Mouse (Mus musculus) sigmoid colon, adult 10 weeks (tissue): ENCODE data around the gene Clp1. TPM values are rescaled to one million over a fixed set of nuclear protein-coding genes. Genes with fewer than 3 reads are reported as not detected.

Source experiments
- polyA plus RNA-seq: library from polyadenylated mRNA; stranded (reverse); fragments of 350-450 nt; fragmentation: Illumina TruSeq; extraction: RNeasy Lipid Tissue Mini Kit (QIAGEN cat#74804); gene quantifications from one replicate; pipeline ENCODE4 v1.2.3, GENCODE M21; 2014; ENCODE audit warnings: low read depth, low replicate concordance

Gene Clp1
- polyA plus RNA-seq = 23.9 TPM

DNA sequence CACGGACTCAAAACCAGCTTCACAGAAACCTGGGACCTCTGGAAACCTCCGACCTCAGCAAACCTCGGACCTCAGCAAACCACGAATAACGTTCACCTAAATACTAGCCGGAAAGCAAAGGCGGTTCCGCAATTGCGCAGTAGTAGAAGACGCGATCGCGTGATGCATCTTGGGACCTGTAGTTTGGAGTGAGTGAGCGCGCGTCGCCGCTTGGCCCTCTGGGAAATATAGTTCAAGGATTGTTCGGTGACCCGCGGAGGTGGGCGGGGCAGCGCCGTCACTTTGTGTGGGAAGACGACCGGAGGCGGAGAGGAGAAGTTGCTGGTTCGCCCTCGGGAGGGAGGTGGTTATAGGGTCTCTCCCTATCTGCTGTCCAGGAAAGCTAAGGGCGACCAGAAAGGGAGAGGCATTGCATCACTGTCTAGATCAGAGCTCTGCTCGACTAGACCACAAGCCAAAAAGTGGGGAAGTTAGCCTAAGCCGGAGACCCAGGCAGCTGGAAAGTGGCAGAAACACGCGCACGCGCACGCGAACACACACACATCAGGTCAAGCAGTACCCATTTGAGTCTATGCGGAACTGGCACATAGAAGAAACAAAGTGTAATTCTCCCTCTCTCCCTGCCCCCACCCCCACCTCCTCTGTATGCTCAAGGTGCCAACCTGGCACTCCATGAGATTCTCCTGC, at the start of gene Clp1:
TSS of gene Clp1 (minus strand) at position 179 of the 687 bp plus-strand sequence.

DNA sequence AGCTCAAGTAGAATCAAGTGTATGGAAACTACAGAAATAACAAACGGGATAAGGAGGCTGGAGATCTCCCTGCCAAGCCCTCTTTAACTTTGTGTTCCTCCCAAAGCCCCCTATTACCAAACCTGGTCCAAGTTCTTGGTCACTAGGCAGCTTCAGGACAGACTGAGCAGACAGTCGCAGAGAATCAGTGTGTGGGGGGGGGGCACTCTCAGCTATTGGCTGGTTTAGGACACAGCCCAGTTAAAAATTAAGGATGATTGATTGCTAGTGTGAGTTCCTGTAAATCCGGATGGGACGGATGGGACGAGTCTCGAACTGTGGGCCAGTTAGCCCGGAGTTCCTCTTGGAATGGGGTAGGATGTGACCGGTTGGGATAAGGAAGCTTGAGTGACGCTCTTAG, 48.1 kb upstream of the Clp1 start, which contains the start of gene Serping1:
TSS of gene Serping1 (minus strand) at position 204 of the 400 bp plus-strand sequence.

DNA sequence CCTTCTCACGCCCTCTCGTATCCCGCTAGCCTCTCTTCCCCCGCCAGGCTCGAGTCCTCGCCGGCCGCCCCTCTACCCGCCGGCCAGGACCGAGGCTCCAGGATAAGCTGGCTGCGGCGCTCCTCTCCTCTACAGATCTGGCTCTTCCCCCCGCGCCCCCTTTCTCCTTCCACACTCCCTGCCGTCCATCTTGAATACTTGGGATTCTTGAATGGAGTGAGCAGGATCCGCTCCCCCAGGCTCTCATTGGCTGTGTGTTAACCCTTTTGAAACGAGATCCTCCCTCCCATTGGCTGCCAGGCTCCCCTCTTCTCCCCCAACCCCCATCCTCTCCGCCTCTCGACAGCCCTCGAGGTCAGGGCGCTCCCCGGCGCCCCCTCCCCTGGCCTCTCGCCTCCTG, 16.4 kb upstream of the Clp1 start, which contains the start of gene Gm19426:
TSS of gene Gm19426 (minus strand) at position 95 of the 400 bp plus-strand sequence.

DNA sequence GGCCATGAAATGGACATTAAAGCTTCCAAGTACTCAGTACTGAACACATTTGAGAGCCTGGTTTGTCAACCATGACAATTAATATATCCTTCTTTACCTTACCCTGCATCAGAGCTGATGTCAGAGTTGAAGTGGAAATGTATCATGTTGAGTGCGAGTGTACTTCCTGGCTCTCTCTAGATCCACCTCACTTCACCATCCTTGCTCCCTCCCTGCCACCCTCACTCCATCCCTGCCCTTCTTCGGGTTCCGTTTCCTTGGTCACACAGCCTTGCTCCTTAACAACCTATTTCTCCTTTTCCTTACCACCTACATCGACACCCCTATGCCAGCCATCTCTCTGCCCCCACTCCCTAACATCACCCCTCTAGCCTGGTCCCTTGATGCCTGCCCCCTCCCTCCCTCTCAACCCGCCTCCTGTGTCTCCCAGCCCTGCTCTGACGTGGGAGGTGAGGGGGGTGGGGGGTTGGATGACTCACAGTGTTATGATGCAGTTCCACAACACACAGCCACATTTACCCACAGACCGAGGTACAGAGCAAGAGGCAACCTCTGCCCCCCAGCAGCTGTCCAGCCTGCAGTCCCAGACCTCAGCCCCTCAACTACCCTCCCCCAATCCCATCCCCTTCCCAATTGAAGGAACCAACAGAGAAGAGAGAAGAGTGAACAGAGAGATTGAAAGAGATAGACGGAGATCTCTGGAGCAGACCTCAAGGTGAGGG, 6.6 kb upstream of the Clp1 start, which contains the start of gene Ypel4:
TSS of gene Ypel4 (plus strand) at position 480 of the 722 bp plus-strand sequence.

DNA sequence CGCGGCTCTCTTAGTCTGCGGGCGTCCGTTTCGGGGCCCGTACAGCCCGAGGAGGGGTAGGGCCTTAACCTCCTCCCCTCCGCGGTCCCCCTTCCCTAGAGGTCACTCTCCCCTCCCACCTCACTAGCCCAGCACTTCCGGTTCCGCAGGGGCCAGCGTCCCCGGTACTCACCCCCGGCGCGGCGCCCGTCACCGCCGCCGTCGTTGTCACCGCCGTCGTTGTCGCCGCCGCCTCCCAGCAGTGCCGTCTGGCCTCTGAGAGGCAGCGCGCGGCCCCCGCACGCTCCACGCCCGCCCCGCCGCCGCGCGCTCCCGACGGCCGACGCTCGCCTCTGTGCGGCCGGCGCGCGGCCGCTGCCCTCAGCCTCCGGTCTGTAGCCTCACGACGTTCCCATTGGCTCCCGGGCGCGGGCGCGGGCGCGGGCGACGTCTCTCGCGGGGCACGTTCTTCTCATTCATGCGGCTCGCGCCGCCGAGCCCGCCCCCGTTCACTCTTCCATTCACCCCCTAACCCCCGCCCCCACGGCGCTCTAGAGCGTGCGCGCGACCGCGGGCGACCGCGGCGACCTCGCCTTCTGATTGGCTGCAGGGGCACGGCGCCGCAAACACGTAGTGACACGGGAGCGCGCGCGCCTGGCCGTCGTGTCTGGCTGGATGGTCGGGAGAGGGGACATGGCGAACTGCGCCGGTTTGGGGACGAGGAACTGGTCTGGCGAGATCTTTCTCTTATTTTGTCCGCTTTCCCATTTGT, 12.2 kb downstream of the Clp1 start, which contains the start of gene Zdhhc5:
TSS of gene Zdhhc5 (minus strand) at position 370 of the 751 bp plus-strand sequence.

DNA sequence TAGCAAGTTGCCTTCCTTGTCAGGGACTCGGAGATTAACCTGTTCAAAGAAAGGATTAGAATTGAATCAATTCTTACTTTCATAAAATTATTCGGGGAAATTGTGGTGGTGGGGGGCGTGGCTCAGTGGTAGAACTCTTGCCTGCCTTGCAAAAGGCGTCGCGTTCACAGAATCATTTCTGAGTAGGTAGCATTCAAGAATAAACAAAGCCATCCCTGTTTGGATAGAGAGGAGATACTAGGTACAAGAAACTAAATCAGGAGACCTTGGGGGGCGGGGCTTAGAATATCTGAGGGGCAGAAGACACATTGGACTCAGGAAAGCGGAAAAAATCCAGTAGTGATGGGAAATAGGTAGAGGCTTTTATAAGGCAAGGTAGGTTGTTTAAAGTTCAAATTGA, 48.1 kb downstream of the Clp1 start, which contains the start of gene Tmx2:
TSS of gene Tmx2 (minus strand) at position 125 of the 400 bp plus-strand sequence.

DNA sequence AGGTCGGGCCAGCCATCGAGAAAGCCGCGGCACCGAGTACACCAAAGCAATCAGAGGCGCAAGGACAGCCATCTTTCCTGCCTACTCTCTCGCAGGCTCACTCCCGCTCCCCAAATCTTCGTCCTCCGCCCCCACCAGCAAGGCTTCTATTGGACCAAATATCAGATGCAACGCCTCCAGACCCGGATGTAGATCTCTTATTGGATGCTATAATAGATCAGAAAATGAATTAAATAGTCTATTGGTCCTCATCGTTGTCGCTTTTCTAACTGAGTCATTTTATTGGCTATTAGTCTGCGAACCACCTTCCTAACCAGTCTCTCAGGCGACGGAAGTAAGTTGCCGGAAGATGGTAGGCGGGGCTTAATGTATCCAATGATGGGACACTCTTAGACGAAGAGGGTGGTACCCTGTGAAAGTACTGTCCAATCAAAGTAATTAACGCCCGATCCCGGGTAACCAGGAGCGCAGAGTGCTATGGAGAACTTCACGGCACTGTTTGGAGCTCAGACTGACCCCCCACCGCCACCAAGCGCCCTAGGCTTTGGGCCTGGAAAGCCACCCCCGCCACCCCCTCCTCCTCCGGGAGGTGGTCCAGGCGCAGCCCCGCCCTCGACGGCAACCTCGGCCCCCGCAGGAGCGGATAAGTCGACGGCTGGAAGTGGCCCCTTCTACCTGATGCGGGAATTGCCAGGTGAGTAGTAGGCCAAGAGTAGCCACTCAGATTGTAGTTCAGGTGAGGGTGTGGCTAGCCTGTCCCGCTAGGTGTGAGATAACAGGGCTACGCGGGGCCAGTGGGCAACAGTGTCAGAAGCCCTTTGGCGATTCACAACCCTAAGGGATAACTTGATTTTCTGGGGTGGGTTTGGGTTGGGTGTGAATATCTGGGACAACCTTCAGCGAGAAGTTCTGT, 48.9 kb downstream of the Clp1 start, which contains the start of the genes Gm28635 and Med19:
TSS of gene Gm28635 (minus strand) at position 74 of the 913 bp plus-strand sequence.
TSS of gene Med19 (plus strand) at position 435 of the 913 bp plus-strand sequence.

Other genes starting within 250 kb of the Clp1 start
- 493 TPM for gene Ctnnd1, start 76.6 kb downstream of the Clp1 start, polyA plus RNA-seq
- not detected for gene Btbd18, start 68.3 kb downstream of the Clp1 start, polyA plus RNA-seq
- 9.6 TPM for gene Selenoh, start 56.6 kb downstream of the Clp1 start, polyA plus RNA-seq
- not detected for gene Gm28635, start 49.3 kb downstream of the Clp1 start, polyA plus RNA-seq
- 48.3 TPM for gene Med19, start 48.9 kb downstream of the Clp1 start, polyA plus RNA-seq
- 73.2 TPM for gene Tmx2, start 48.2 kb downstream of the Clp1 start, polyA plus RNA-seq
- gene Zdhhc5, start 12.2 kb downstream of the Clp1 start, polyA plus RNA-seq = 138 TPM
- 2.0 TPM for gene Ypel4, start 6.7 kb upstream of the Clp1 start, polyA plus RNA-seq
- gene Gm19426, start 16.3 kb upstream of the Clp1 start, polyA plus RNA-seq = not detected
- 23.3 TPM for gene Serping1, start 48.1 kb upstream of the Clp1 start, polyA plus RNA-seq
- gene Ube2l6, start 71.5 kb upstream of the Clp1 start, polyA plus RNA-seq = 21.1 TPM
- not detected for gene Smtnl1, start 95.3 kb upstream of the Clp1 start, polyA plus RNA-seq
- 1.4 TPM for gene Timm10, start 99.6 kb upstream of the Clp1 start, polyA plus RNA-seq
- 2.2 TPM for gene Slc43a1, start 111.5 kb upstream of the Clp1 start, polyA plus RNA-seq
- not detected for gene Rtn4rl2, start 159.4 kb upstream of the Clp1 start, polyA plus RNA-seq
- 25.2 TPM for gene Slc43a3, start 209.2 kb upstream of the Clp1 start, polyA plus RNA-seq